Mouse (Mus musculus) CH12.LX (cell line): ENCODE data around the gene Chrm1.

Source experiments
- BHLHE40 ChIP-seq: IDR thresholded peaks from 2 replicates; pipeline ENCODE4 v1.6.1; 2011; ENCODE audit warnings: mild to moderate bottlenecking, low read depth, low read length, improper control_type of control experiment
- CHD2 ChIP-seq: IDR thresholded peaks from 2 replicates; pipeline ENCODE4 v1.6.1; 2011; ENCODE audit warnings: low read length, improper control_type of control experiment
- CTCF ChIP-seq, 2 experiments: IDR thresholded peaks in 1 of 2; conservative IDR thresholded peaks in 1 of 2; 2 replicates each; pipeline ENCODE4 v1.5.1; 2011 to 2012; ENCODE audit warnings: low read depth in 2 of 2, low read length in 2 of 2, improper control_type of control experiment in 1 of 2, inconsistent platforms in 1 of 2, mild to moderate bottlenecking in 1 of 2, moderate library complexity in 1 of 2
- ELF1 ChIP-seq: IDR thresholded peaks from 2 replicates; pipeline ENCODE4 v1.6.1; 2014; ENCODE audit warnings: low read depth, mild to moderate bottlenecking, inconsistent platforms, low read length, improper control_type of control experiment
- EP300 ChIP-seq: IDR thresholded peaks from 2 replicates; pipeline ENCODE4 v1.6.1; 2011; ENCODE audit warnings: low read length, improper control_type of control experiment
- ETS1 ChIP-seq: conservative IDR thresholded peaks from 2 replicates; pipeline ENCODE4 v1.6.1; 2012; ENCODE audit warnings: low read depth, mild to moderate bottlenecking, inconsistent platforms, low read length, improper control_type of control experiment, moderate library complexity
- GABPA ChIP-seq: IDR thresholded peaks from 2 replicates; pipeline ENCODE4 v1.6.1; 2012; ENCODE audit warnings: low read depth, low read length, improper control_type of control experiment, inconsistent platforms; ENCODE audit not compliant: insufficient replicate concordance
- JUN ChIP-seq: IDR thresholded peaks from 2 replicates; pipeline ENCODE4 v1.6.1; 2011; ENCODE audit warnings: low read depth, mild to moderate bottlenecking, low read length, improper control_type of control experiment, moderate library complexity; ENCODE audit not compliant: insufficient read depth
- POLR2A ChIP-seq: IDR thresholded peaks from 2 replicates; pipeline ENCODE4 v1.6.1; 2011; ENCODE audit warnings: low read depth, mild to moderate bottlenecking, improper control_type of control experiment, low read length
- RAD21 ChIP-seq: IDR thresholded peaks from 2 replicates; pipeline ENCODE4 v1.6.1; 2011; ENCODE audit warnings: low read depth, mild to moderate bottlenecking, low read length, improper control_type of control experiment, moderate library complexity
- RCOR1 ChIP-seq: conservative IDR thresholded peaks from 2 replicates; pipeline ENCODE4 v1.6.1; 2012; ENCODE audit warnings: low read depth, mild to moderate bottlenecking, inconsistent platforms, low read length, improper control_type of control experiment
- ZNF384 ChIP-seq: IDR thresholded peaks from 2 replicates; pipeline ENCODE4 v1.6.1; 2012; ENCODE audit warnings: low read depth, low read length, improper control_type of control experiment, inconsistent platforms

GRCm38 (mm10) chr19:8662337-8662736, 1.3 kb upstream of the Chrm1 start:
- TF ChIP-seq POLR2A: no peak
- TF ChIP-seq GABPA: no peak
- no peak; the same call in 1 of the 2 replicates for TF ChIP-seq RAD21
- no peak for TF ChIP-seq ZNF384
- no peak for TF ChIP-seq ELF1
- TF ChIP-seq CTCF (conservative IDR thresholded peaks at IDR 0.05 in 1 of 2, IDR thresholded peaks at IDR 0.05 in 1 of 2; ENCODE audit: low read depth in 2 of 2, low read length in 2 of 2): peak; percentile 25 to 55; a peak in 3 of 4 replicates
- no peak for TF ChIP-seq BHLHE40
- no peak for TF ChIP-seq CHD2
- TF ChIP-seq ETS1: no peak
- no peak for TF ChIP-seq JUN
- TF ChIP-seq EP300: no peak
- TF ChIP-seq RCOR1: no peak
